Mouse (Mus musculus) ES-E14 (cell line): ENCODE measurements around the gene Gpatch2.

ENCODE experiments used
- MAFK ChIP-seq: IDR thresholded peaks from 2 replicates; pipeline ENCODE4 v1.6.1; 2014; ENCODE audit warnings: mild to moderate bottlenecking, low read depth, low read length, inconsistent platforms; ENCODE audit not compliant: insufficient read depth
- ZNF384 ChIP-seq: IDR thresholded peaks from 2 replicates; pipeline ENCODE4 v1.6.1; 2012; ENCODE audit warnings: low read depth, low read length, inconsistent platforms

GRCm38 (mm10) chr1:187258756-187259155, 43.4 kb downstream of the Gpatch2 start:
- TF ChIP-seq ZNF384 (no peak), MAFK (no peak)
